ENCODE assay signal across 22 mouse cellular contexts in genomic region chr7:97591336-97591735, GRCm38 (mm10). TPM values are rescaled to one million over a fixed set of nuclear protein-coding genes. Genes with fewer than 3 reads are reported as not detected.
DNase-seq lines count a peak whose midpoint lies in the region; ATAC-seq and TF ChIP-seq lines count a peak whose summit lies in the region.
"Had no signal": no experiment of that assay in that cellular context is flagged by ENCODE, and none has a peak within 500 bp of the region (broad histone marks: within the 10 kb centered on the region; RNA-seq: fewer than 3 reads in every experiment).

No protein-coding gene starts in this region.

- no peaks in the 10 kb centered on the region; the same call in 1 of the 2 replicates for H3K36me3 ChIP-seq in embryonic facial prominence, embryonic 11.5 days (replicated peaks; ENCODE audit: control insufficient read depth, insufficient read depth, low read depth, low read length)
- H3K36me3 ChIP-seq in embryonic facial prominence, embryonic 10.5 days (replicated peaks): peaks cover 45% of the 10 kb centered on the region
- H3K36me3 ChIP-seq in liver, postnatal 0 days (replicated peaks; ENCODE audit: insufficient read depth, low read length): no peaks in the 10 kb centered on the region
- H3K36me3 ChIP-seq in liver, embryonic 13.5 days: no peaks in the 10 kb centered on the region
- H3K36me3 ChIP-seq: embryonic facial prominence, embryonic 15.5 days; lung, embryonic 15.5 days had no signal

- no peaks in the 10 kb centered on the region for H3K4me1 ChIP-seq in embryonic facial prominence, embryonic 11.5 days (ENCODE audit: control insufficient read depth, insufficient read depth, low read length)
- H3K4me1 ChIP-seq in embryonic facial prominence, embryonic 10.5 days: peaks cover 19% of the 10 kb centered on the region
- H3K4me1 ChIP-seq in liver, postnatal 0 days (ENCODE audit: insufficient read depth): peaks cover 23% of the 10 kb centered on the region
- H3K4me1 ChIP-seq in liver, embryonic 13.5 days (replicated peaks): peaks cover 57% of the 10 kb centered on the region

- no peak for DNase-seq in embryonic facial prominence, embryonic 11.5 days (ENCODE audit: low spot score)
- no peak for DNase-seq in embryonic facial prominence, embryonic 10.5 days (ENCODE audit: low spot score)
- DNase-seq in liver: peak; percentile 13
- DNase-seq in liver, postnatal 0 days: no peak
- peak; percentile 69 for DNase-seq in ZHBTc4 (ENCODE audit: low read depth, low spot score)
- no peak for DNase-seq in liver, embryonic 13.5 days
- no peak for DNase-seq in cerebellum, adult 9-10 months
- no peak for DNase-seq in ovary, postnatal 10 days (ENCODE audit: low spot score)
- DNase-seq: adrenal gland, postnatal 10 days; cerebellum, postnatal 10 days; forebrain, postnatal 0 days; gastrocnemius, postnatal 36 days; heart, postnatal 10 days; kidney, adult 9 months; kidney, postnatal 4 days; layer of hippocampus, adult 9-11 months had no signal

- WGBS in embryonic facial prominence, embryonic 11.5 days: 91% methylated on average over 6 of the region's 6 CpGs
- 85% methylated on average over 6 of the region's 6 CpGs for WGBS in embryonic facial prominence, embryonic 10.5 days
- WGBS in liver, postnatal 0 days (ENCODE audit: insufficient replicate concordance): 74% methylated on average over 6 of the region's 6 CpGs
- 65% methylated on average over 6 of the region's 6 CpGs for WGBS in liver, embryonic 13.5 days (ENCODE audit: insufficient replicate concordance)

- H3K4me2 ChIP-seq in embryonic facial prominence, embryonic 11.5 days (ENCODE audit: low read depth, low read length): no peak overlapping the region
- no peak overlapping the region for H3K4me2 ChIP-seq in liver, postnatal 0 days (ENCODE audit: low read depth, low read length)
- H3K4me2 ChIP-seq in liver, embryonic 13.5 days: no peak overlapping the region
- H3K4me2 ChIP-seq: embryonic facial prominence, embryonic 15.5 days; limb, embryonic 13.5 days; lung, embryonic 15.5 days; midbrain, embryonic 12.5 days had no signal

- no peak overlapping the region for H3K27ac ChIP-seq in embryonic facial prominence, embryonic 11.5 days (replicated peaks; ENCODE audit: low read depth, low read length)
- no peak overlapping the region for H3K27ac ChIP-seq in embryonic facial prominence, embryonic 10.5 days (replicated peaks)
- H3K27ac ChIP-seq in liver, postnatal 0 days (ENCODE audit: low read depth): no peak overlapping the region
- no peak overlapping the region; the same call in 1 of the 2 replicates for H3K27ac ChIP-seq in liver, embryonic 13.5 days
- H3K27ac ChIP-seq: embryonic facial prominence, embryonic 15.5 days; limb, embryonic 13.5 days; lung, embryonic 15.5 days; macrophage; midbrain, embryonic 12.5 days had no signal

- no peak for TF ChIP-seq CTCF in liver, postnatal 0 days (IDR thresholded peaks at IDR 0.05; ENCODE audit: low read depth)

- H3K27me3 ChIP-seq in embryonic facial prominence, embryonic 11.5 days (ENCODE audit: control insufficient read depth, insufficient read depth, low read length): no peaks in the 10 kb centered on the region
- no peaks in the 10 kb centered on the region for H3K27me3 ChIP-seq in embryonic facial prominence, embryonic 10.5 days (replicated peaks; ENCODE audit: low read depth, poor library complexity, severe bottlenecking)
- no peaks in the 10 kb centered on the region for H3K27me3 ChIP-seq in liver, postnatal 0 days (ENCODE audit: insufficient read depth, low read length)
- no peaks in the 10 kb centered on the region for H3K27me3 ChIP-seq in liver, embryonic 13.5 days
- H3K27me3 ChIP-seq: embryonic facial prominence, embryonic 15.5 days; limb, embryonic 13.5 days; lung, embryonic 15.5 days; midbrain, embryonic 12.5 days had no signal

- no peak for TF ChIP-seq EP300 in liver, postnatal 0 days (IDR thresholded peaks at IDR 0.05; ENCODE audit: low read depth)

- H3K9ac ChIP-seq in embryonic facial prominence, embryonic 11.5 days (replicated peaks; ENCODE audit: low read length): no peak overlapping the region
- H3K9ac ChIP-seq in liver, postnatal 0 days (replicated peaks): no peak overlapping the region
- no peak overlapping the region for H3K9ac ChIP-seq in liver, embryonic 13.5 days
- H3K9ac ChIP-seq: embryonic facial prominence, embryonic 15.5 days; forebrain, postnatal 0 days; limb, embryonic 13.5 days; lung, embryonic 15.5 days; midbrain, embryonic 12.5 days had no signal

- peak; percentile 58; the same call in 1 of the 2 replicates for ATAC-seq in embryonic facial prominence, embryonic 11.5 days (replicated peaks; ENCODE audit: insufficient number of reproducible peaks, low FRiP score, low TSS enrichment, low read depth)
- no peak for ATAC-seq in liver, postnatal 0 days
- ATAC-seq in liver, embryonic 13.5 days (ENCODE audit: low read depth): peak; percentile 24; the same call in 1 of the 2 replicates
- ATAC-seq: forebrain, postnatal 0 days had no signal

- no peaks in the 10 kb centered on the region for H3K9me3 ChIP-seq in embryonic facial prominence, embryonic 11.5 days (replicated peaks; ENCODE audit: control insufficient read depth, low read length)
- H3K9me3 ChIP-seq in embryonic facial prominence, embryonic 10.5 days: no peaks in the 10 kb centered on the region
- H3K9me3 ChIP-seq in liver, postnatal 0 days (ENCODE audit: low read length): no peaks in the 10 kb centered on the region
- no peaks in the 10 kb centered on the region for H3K9me3 ChIP-seq in liver, embryonic 13.5 days (replicated peaks)
- H3K9me3 ChIP-seq: embryonic facial prominence, embryonic 15.5 days; limb, embryonic 13.5 days; lung, embryonic 15.5 days; midbrain, embryonic 12.5 days had no signal

- H3K4me3 ChIP-seq in embryonic facial prominence, embryonic 11.5 days (ENCODE audit: low read depth, low read length): no peak overlapping the region
- no peak overlapping the region for H3K4me3 ChIP-seq in embryonic facial prominence, embryonic 10.5 days
- no peak overlapping the region for H3K4me3 ChIP-seq in liver, postnatal 0 days (ENCODE audit: low read depth, low read length)
- H3K4me3 ChIP-seq in liver, embryonic 13.5 days (replicated peaks): no peak overlapping the region
- H3K4me3 ChIP-seq: embryonic facial prominence, embryonic 15.5 days; limb, embryonic 13.5 days; lung, embryonic 15.5 days; midbrain, embryonic 12.5 days; myocyte had no signal

RNA-seq across cellular contexts. Expression of gene Rsf1, which starts 11.6 kb away (rescaled TPM):
- 26.0 and 26.8 TPM in 2 replicates for polyA plus RNA-seq in embryonic facial prominence, embryonic 11.5 days (2014; fragmentation: Nextera tagmentation; extraction: Ambion mirVana)
- 26.2 and 27.0 TPM in 2 replicates for polyA plus RNA-seq in embryonic facial prominence, embryonic 10.5 days (2016; fragmentation: Nextera tagmentation; extraction: Ambion mirVana)
- polyA plus RNA-seq in liver, postnatal 0 days (2015; fragmentation: Nextera tagmentation; extraction: Ambion mirVana): 5.5 TPM in 2 replicates
- 7.4 and 9.0 TPM in 2 replicates for polyA plus RNA-seq in liver, embryonic 13.5 days (2015; fragmentation: Nextera tagmentation; extraction: Ambion mirVana)

RNA-seq across cellular contexts. Expression of gene Aamdc, which starts 12.0 kb away (rescaled TPM):
- polyA plus RNA-seq in embryonic facial prominence, embryonic 11.5 days (2014; fragmentation: Nextera tagmentation; extraction: Ambion mirVana): 37.2 and 43.5 TPM in 2 replicates
- 35.9 and 38.0 TPM in 2 replicates for polyA plus RNA-seq in embryonic facial prominence, embryonic 10.5 days (2016; fragmentation: Nextera tagmentation; extraction: Ambion mirVana)
- 21.9 and 30.9 TPM in 2 replicates for polyA plus RNA-seq in liver, postnatal 0 days (2015; fragmentation: Nextera tagmentation; extraction: Ambion mirVana)
- polyA plus RNA-seq in liver, embryonic 13.5 days (2015; fragmentation: Nextera tagmentation; extraction: Ambion mirVana): 15.9 and 16.0 TPM in 2 replicates

Comparison
In these comparisons a context has a peak if more than half of its experiments do, and no peak if none do; other contexts are left out.
1. DNase-seq: peak in liver (single experiment) and ZHBTc4 (single experiment); none in embryonic facial prominence, embryonic 11.5 days (single experiment), embryonic facial prominence, embryonic 10.5 days (single experiment), liver, postnatal 0 days (single experiment), liver, embryonic 13.5 days (single experiment), cerebellum, adult 9-10 months (single experiment) and ovary, postnatal 10 days (single experiment).